Mouse (Mus musculus): ENCODE results near the gene Rtn2.

The Rtn2 gene

DNA sequence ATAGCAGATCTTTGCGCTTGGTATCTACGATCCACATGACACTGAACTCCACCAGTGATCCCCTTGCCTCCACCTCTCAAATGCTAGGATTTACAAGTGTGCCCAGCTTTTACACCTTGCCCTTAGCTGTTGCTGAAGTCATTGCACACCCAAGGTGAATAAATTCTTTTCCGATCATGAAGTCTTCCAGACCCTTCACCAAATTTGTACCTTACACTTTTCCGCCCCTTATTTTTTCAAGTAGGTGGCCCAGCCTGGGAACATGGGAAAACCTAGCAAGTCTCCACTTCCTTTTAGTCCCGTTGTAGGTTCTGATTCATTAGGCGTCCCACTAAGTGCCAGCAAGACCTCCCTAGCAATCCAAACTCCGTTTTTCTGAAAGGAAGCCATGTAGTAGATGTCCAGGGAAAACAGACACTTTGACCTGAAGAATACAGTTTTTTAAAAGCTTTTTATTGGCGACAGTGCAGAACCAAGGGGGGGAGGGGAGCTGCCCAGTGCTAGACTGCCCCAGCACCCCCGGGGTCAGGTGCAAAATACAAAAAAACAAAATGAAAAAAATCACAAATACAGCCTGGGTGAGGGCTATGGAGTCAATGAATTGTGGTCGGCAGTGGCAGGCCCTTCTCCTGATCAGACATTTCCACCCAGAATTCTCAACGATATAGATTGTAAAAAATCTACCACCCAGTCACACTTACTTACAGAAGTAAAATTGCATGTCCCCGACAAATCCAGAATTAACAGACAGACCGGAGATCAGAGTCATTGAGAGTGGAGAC lies 20.0 kb downstream of the Rtn2 start:
- DNase-seq = no peak

- DNase-seq = no peak
Observed at GRCm38 (mm10) chr7:19303046-19303305, 20.6 kb downstream of the Rtn2 start.

- DNase-seq = peak; percentile 84 to 90
Observed at GRCm38 (mm10) chr7:19303770-19304169, 21.3 kb downstream of the Rtn2 start.

DNA sequence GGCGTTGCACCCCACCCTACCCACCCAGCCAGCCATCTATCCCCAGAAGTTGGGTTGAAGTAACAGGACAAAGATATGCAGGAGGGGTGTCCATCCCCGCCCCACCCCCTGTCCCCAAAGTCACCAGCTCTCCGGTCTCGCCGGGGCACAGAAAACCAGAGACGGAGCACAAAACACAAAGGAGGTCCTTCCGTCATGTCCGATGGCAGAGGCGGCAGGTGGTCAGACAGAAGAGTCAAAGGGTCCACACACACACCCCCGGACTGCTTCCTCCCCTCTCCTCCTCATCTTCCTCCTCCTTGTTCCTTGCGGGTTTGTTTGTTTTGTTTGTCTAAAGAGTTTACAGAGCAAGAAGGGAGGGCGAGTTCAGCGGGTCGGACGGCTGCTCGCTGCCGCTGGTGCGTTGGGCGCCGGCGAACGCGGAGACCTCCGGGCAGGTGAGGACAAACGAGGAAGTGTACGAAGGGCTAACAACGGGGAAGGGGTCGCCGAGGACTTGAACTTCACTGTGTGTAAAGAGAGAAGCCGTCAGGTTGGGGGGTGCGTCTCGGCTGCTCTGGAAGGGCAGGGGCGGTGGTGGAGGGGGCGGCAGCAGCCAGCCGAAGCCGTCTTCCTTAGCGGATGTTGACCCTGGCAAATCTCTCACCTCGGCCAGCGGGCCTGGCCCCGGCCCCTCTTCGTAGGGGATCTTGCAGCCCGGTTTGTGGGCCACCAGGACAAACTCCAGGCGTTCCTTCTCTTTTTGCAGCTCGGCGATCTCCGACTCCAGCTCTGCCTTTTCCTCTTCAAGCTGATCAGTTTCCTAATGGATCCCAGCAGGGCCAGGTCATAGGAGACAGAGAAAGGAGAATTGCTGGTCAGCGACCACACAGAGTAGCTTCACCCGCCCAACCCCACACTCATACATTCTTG lies 22.3 kb downstream of the Rtn2 start:
- no peak for DNase-seq

- no peak for DNase-seq
Observed at GRCm38 (mm10) chr7:19305413-19305735, 22.9 kb downstream of the Rtn2 start.

- DNase-seq = no peak
Observed at GRCm38 (mm10) chr7:19305796-19306765, 23.7 kb downstream of the Rtn2 start.

- peak in 1 of 2 experiments; percentile 39 for DNase-seq
Observed at GRCm38 (mm10) chr7:19306819-19307738, 24.7 kb downstream of the Rtn2 start.

- peak; percentile 79 to 88 for DNase-seq
Observed at GRCm38 (mm10) chr7:19307739-19308453, 25.5 kb downstream of the Rtn2 start.

- peak; percentile 97 to 98 for DNase-seq
Observed at GRCm38 (mm10) chr7:19308454-19309277, 26.2 kb downstream of the Rtn2 start.

- peak in 1 of 2 experiments; percentile 40 for DNase-seq
Observed at GRCm38 (mm10) chr7:19309278-19309883, 27.0 kb downstream of the Rtn2 start.

- peak; percentile 96 to 98 for DNase-seq
Observed at GRCm38 (mm10) chr7:19309884-19310641, 27.6 kb downstream of the Rtn2 start, which contains the start of gene Fosb. Gene Fosb (minus strand): TSS chr7:19310051.

- no peak for DNase-seq
Observed at GRCm38 (mm10) chr7:19311991-19312390, 29.6 kb downstream of the Rtn2 start.

- DNase-seq = no peak
Observed at GRCm38 (mm10) chr7:19314033-19314432, 31.6 kb downstream of the Rtn2 start.

DNA sequence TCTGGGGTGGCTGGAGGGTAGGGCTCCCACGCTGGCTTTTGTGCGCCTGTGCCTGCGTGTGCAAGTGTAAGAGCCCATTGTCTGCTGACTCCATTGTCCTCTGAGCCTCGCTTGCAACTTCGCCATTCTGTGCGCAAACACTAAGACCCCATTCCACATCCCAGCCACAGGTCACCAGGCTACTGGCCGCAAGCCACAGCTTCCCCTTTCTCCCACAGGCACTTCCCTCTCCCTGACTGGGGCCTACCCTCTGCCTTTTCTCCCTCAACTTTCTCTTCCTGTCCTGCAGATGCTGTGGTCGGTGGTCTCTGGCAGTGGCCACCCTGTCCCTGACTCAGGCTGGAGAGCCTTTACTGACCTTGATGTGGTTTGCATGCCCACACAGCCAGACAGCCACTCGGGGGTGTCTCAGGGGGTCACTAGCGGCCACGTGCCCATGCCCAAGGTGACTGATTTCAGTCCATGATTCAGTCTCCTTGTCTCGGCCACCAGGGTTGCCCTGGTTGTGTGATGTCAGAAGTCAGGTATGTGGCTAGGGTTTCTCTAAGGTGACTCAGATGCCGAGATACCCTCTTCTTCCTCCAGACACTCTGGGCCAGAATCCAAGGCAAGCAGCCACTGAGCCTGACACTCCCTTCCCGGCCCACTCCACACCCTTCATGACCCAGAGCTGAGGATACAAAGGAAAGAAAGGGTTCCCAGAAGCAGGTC lies 34.2 kb downstream of the Rtn2 start:
- DNase-seq = no peak

DNA sequence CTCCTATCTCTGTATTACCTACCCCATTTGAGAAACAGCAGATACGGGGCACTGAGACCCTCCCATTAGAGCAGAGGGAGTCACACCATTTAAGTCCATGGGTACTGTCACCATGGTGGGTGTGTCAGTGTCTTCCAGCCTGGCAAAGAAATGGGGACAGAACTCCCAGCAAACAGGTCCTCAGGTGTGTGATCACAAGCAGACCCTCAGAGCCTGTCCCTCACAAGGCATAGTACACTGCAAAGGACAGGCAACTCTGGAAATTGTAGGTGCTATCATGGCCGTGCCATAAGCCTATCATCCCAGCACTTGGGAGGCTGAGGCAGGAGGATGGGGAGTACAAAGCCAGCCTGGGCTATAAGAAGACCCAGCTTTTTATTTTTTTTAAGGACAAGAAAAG lies 35.8 kb downstream of the Rtn2 start:
- DNase-seq = no peak

DNA sequence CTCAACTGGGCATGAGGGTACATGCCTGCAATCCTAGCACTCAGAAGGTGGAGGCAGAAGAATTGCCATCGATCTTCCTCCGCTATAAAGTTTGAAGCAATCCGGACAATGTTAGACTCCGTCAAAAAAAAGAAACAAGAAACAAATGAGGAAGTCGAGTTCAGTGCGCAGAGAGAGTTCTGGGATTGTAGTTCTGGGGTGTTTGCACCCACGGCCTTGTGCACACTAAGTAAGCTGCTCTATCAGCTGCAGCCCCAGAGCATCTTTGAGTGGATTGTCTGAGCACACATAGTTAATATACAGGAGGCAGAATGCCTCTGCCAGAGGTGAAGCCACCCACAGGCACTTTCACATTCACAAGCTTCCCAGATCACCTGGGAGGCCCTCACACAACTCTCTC lies 36.3 kb downstream of the Rtn2 start:
- no peak for DNase-seq

- peak in 1 of 2 experiments; percentile 34 for DNase-seq
Observed at GRCm38 (mm10) chr7:19319458-19319857, 37.0 kb downstream of the Rtn2 start.

- peak; percentile 96 for DNase-seq
Observed at GRCm38 (mm10) chr7:19319906-19320305, 37.5 kb downstream of the Rtn2 start.
